Mouse (Mus musculus) stomach, postnatal 0 days (tissue): ENCODE results near the gene Cdh23. TPM values are rescaled to one million over a fixed set of nuclear protein-coding genes. Genes with fewer than 3 reads are reported as not detected.

Experiments used
- ATAC-seq: fragments of 200-750 bp; cut with Nextera tagmentation; 2 replicates; pipeline ENCODE4 v1.8.0; 2017; ENCODE audit not compliant: low FRiP score, low TSS enrichment
- DNase-seq: peaks from one replicate; pipeline ENCODE4 v3.0.0-alpha.2; 2016; ENCODE audit warnings: low spot score
- H3K27ac ChIP-seq: fragments of 300-500 bp; sonication (generic); replicated peaks from 2 replicates; pipeline ENCODE4 v1.5.1; 2014; ENCODE audit warnings: mild to moderate bottlenecking, control low read depth
- H3K27me3 ChIP-seq: fragments of 300-500 bp; sonication (generic); 2 replicates; pipeline ENCODE4 v1.6.1; 2014; ENCODE audit warnings: low read length; ENCODE audit not compliant: control insufficient read depth, insufficient read depth
- H3K36me3 ChIP-seq: fragments of 300-500 bp; sonication (generic); 2 replicates; pipeline ENCODE4 v1.6.1; 2014; ENCODE audit warnings: low read length, mixed read lengths; ENCODE audit not compliant: control insufficient read depth, insufficient read depth
- H3K4me1 ChIP-seq: fragments of 300-500 bp; sonication (generic); replicated peaks from 2 replicates; pipeline ENCODE4 v1.6.1; 2014; ENCODE audit warnings: antibody characterized with exemption; ENCODE audit not compliant: control insufficient read depth, insufficient read depth
- H3K4me2 ChIP-seq: fragments of 300-500 bp; sonication (generic); replicated peaks from 2 replicates; pipeline ENCODE4 v1.6.1; 2014; ENCODE audit warnings: low read depth, mild to moderate bottlenecking, control low read depth, moderate library complexity
- H3K4me3 ChIP-seq: fragments of 300-500 bp; sonication (generic); 2 replicates; pipeline ENCODE4 v1.5.1; 2014; ENCODE audit warnings: low read depth, low read length, control low read depth
- H3K9ac ChIP-seq: fragments of 300-500 bp; sonication (generic); 2 replicates; pipeline ENCODE4 v1.6.1; 2014; ENCODE audit warnings: mild to moderate bottlenecking, low read length, control low read depth, mixed read lengths
- H3K9me3 ChIP-seq: fragments of 300-500 bp; sonication (generic); 2 replicates; pipeline ENCODE4 v1.6.1; 2016; ENCODE audit warnings: low read length; ENCODE audit not compliant: control insufficient read depth
- CTCF ChIP-seq: IDR thresholded peaks from 2 replicates; pipeline ENCODE4 v1.5.1; 2016; ENCODE audit warnings: antibody characterized with exemption, low read depth, mild to moderate bottlenecking, moderate library complexity
- EP300 ChIP-seq: optimal IDR thresholded peaks from 2 replicates; pipeline ENCODE3; 2016; ENCODE audit warnings: antibody characterized with exemption
- WGBS: fragments of 180-500 bp; shearing (Covaris S2); extraction: QIAGEN DNeasy Blood & Tissue Kit; methylation state at CpG from one replicate; pipeline ENCODE4 v1.1.7; 2014; 5-methylcytosine and 5-hydroxymethylcytosine counted together
- polyA plus RNA-seq: library from polyadenylated mRNA; unstranded; fragments of >200 nt; fragmentation: Nextera tagmentation; extraction: Ambion mirVana; gene quantifications from 2 replicates; pipeline ENCODE4 v1.2.1, GENCODE M21; 2015

Cdh23 gene
- polyA plus RNA-seq, 1 experiment from 2014 or later = 0.18 TPM

DNA sequence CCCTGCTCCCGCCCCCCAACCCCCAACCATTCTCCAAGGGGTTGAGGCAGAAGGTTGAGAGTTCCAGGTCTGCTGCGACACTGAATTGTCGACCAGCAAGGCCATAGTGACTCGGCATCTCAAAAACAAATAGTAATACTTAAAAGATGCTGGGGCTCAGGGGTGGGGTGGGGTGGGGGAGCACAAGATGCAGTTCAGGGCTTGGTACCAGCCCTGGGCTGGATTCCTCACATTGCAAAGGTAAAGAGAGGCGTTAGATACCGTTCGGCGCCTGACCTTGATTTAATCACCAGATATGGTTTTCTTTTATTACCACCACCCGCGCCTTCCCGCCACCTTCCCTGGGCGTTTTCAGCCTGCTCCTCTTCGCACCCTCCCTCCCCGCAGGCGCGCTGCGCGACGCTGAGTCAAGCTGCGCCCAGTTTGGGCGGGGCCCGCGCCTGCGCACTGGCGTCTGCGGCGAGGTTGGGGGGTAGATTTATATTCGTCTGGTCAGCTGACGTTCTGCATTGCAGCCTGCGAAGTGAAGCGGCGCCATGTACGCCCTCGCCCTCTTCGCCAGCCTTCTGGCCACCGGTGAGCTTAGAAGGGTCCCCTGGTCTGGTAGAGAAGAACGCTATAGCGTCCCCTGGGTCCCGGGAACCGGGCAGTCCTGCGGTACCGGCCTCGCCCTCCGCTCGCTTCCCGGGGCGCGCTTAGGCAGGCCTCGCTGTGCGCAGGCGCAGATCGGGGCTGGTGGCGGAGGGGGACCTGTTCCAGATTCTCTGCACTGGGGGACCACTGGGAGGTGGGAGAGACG lies 418.9 kb downstream of the Cdh23 start, which contains the start of gene Psap:
TSS of gene Psap (plus strand) at position 421 of the 799 bp plus-strand sequence.
- no peaks in the 10 kb centered on the region for H3K9me3 ChIP-seq
- H3K9ac ChIP-seq = peak within 1 kb of the TSS; percentile 91
- ATAC-seq = peak; percentile 90
- peak; percentile 33 for TF ChIP-seq CTCF
- TF ChIP-seq EP300 = no peak
- peaks cover 19% of the 10 kb centered on the region for H3K4me1 ChIP-seq
- WGBS = 2% methylated on average over 54 of the region's 54 CpGs
- no peaks in the 10 kb centered on the region for H3K36me3 ChIP-seq
- no peaks in the 10 kb centered on the region for H3K27me3 ChIP-seq
- H3K4me3 ChIP-seq = peak within 1 kb of the TSS; percentile 85
- H3K4me2 ChIP-seq = peak within 1 kb of the TSS; percentile 95
- H3K27ac ChIP-seq = peak within 1 kb of the TSS; percentile 93
- DNase-seq = peak; percentile 95

DNA sequence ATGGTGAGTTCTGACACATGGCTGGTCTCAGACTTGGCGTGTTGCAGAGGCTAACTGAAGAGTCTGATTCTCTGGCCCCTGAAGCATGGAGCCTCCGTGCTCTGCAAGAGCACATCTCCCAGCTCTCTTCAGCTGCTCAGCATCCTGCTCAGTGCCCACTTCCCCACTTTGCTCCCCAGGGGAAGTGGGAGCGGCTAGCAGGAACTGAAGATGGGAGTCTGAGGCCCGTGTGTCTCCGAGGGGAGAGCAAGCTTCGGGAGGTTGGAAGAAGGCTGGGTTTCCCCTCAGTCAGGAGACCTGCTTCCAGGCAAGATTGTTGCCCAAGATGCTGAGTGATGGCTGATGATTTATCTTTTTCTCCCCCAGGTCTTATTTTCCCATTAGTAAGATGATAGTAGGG lies 422.9 kb downstream of the Cdh23 start:
- H3K4me3 ChIP-seq = no peak overlapping the region
- H3K27me3 ChIP-seq = no peaks in the 10 kb centered on the region
- H3K9ac ChIP-seq = no peak overlapping the region
- ATAC-seq = no peak
- peaks cover 6% of the 10 kb centered on the region; the same call in 1 of the 2 replicates for H3K4me1 ChIP-seq
- H3K9me3 ChIP-seq = no peaks in the 10 kb centered on the region
- no peak overlapping the region for H3K4me2 ChIP-seq
- WGBS = 55% methylated on average over 6 of the region's 6 CpGs
- DNase-seq = no peak
- H3K36me3 ChIP-seq = no peaks in the 10 kb centered on the region
- TF ChIP-seq EP300 (no peak), CTCF (no peak)
- no peak overlapping the region for H3K27ac ChIP-seq

DNA sequence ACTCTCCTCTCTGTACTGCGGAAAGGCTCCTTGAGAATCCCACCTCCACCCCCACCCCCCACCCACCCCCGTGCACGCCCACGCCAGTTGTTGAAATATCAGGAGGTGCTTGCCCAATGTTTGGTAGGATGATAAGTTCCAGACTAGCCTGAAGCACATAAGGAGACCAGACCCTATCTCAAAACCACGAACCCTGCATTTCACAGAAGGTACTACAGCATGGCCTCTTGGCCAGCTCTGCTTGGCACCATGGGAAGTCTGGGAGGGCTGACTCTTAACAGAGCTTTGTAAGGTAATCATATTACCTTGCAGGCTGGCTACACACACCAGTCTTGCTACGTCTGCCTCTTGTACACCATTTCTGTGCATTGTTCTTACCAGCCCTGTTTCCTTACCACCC lies 424.0 kb downstream of the Cdh23 start:
- Histone ChIP-seq H3K36me3 (no peaks in the 10 kb centered on the region), H3K9me3 (no peaks in the 10 kb centered on the region), H3K4me3 (no peak overlapping the region), H3K27me3 (no peaks in the 10 kb centered on the region), H3K9ac (no peak overlapping the region), H3K4me1 (0 out of 2 replicates have a peak, but pooled peaks cover 6% of the 10 kb centered on the region), H3K4me2 (no peak overlapping the region), H3K27ac (no peak overlapping the region)
- no peak for TF ChIP-seq EP300
- TF ChIP-seq CTCF = peak; percentile 28; the same call in 1 of the 2 replicates
- 33% methylated on average over 6 of the region's 6 CpGs for WGBS
- DNase-seq = no peak
- ATAC-seq = peak; percentile 45

DNA sequence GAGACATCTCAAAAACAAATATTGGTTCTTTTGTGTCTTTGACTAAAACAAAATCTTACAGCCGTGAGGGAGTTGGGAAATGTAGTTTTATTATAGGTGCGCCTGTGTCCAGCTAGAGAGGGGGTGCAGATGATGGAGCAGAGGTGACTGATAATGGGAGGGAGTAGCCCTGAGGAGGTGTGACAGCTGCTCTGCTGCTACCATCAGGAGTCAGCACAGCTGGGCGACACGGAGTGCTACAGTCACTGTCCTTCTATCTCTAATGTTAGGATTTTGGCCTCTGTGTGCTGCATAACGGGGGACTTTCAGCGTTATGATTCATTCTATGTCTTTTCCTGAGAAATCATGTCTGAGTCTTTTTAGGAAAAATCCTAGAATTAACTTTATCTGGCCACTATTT lies 425.3 kb downstream of the Cdh23 start:
- Histone ChIP-seq H3K9ac (no peak overlapping the region), H3K27me3 (no peaks in the 10 kb centered on the region), H3K4me2 (no peak overlapping the region), H3K4me1 (0 out of 2 replicates have a peak, but pooled peaks cover 6% of the 10 kb centered on the region), H3K4me3 (no peak overlapping the region), H3K36me3 (no peaks in the 10 kb centered on the region), H3K27ac (no peak overlapping the region), H3K9me3 (no peaks in the 10 kb centered on the region)
- 56% methylated on average over 6 of the region's 6 CpGs for WGBS
- ATAC-seq (no peak), DNase-seq (no peak)
- TF ChIP-seq CTCF (no peak), EP300 (no peak)

DNA sequence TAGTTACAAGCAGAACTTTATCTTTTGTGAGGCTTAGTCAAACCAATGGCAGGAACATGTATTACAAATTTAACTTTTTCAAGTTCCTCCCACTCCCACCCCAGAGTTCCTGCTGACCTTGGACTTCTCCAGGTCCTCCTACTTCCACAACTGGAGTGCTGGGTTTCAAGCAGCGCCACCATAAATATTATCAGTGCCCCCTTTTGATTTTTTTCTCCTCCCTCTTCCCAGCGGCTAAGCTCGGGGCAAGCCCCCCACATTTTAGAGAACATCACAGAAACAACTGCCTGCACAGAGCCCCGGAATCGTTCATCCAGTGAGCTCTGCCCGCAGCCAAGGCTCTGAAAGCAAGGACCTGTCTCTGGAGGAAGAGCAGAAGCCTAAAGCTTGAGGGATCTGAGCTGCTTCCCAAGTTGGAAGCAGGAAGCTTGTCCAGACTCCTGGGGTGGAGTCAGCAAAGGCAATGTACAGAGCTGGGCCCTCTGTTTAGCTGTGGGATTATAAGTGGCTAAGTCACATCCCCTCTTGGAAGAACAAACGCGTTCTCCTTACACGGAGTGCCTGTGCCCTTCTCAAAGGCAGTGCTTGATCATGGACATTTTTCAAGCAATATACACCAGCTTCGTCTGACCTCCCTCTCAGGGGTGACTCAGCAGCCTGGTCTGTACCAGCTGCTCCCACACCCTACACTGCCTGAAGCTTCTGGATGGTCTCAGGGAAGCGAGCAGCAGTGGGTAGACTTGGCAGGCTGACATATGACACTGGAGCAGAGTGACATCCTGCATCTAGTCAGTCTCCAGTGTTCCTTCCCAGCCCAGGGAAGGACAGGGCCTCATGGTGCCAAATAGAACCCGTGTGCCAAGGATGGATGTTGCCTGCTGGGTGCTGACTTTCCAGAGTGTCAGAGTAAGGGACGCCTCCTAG lies 426.9 kb downstream of the Cdh23 start:
- H3K4me3 ChIP-seq = no peak overlapping the region
- H3K4me2 ChIP-seq = no peak overlapping the region
- 0 out of 2 replicates have a peak, but pooled peaks cover 6% of the 10 kb centered on the region for H3K4me1 ChIP-seq
- no peaks in the 10 kb centered on the region for H3K9me3 ChIP-seq
- WGBS = 35% methylated on average over 13 of the region's 13 CpGs
- ATAC-seq (peak; percentile 81), DNase-seq (no peak)
- 0 out of 2 replicates have a peak overlapping the region, but pooled peaks have one; percentile 8 for H3K9ac ChIP-seq
- peak overlapping the region; percentile 87 for H3K27ac ChIP-seq
- TF ChIP-seq CTCF (no peak), EP300 (no peak)
- H3K27me3 ChIP-seq = no peaks in the 10 kb centered on the region
- H3K36me3 ChIP-seq = no peaks in the 10 kb centered on the region
